Mouse (Mus musculus) T-helper 17 cell (primary cell): ENCODE results near the gene Gipc1.

Experiments
- in situ Hi-C, 2 experiments: fragments of 300-600 bp; cut with MboI, MseI; formaldehyde crosslinking; loops; 1 replicate in 1 of 2; 2 replicates in 1 of 2; pipeline ENCODE4 v1.15.1; 2025; ENCODE audit warnings: high pct_unique_total_duplicates in 2 of 2

Gene Gipc1

DNA sequence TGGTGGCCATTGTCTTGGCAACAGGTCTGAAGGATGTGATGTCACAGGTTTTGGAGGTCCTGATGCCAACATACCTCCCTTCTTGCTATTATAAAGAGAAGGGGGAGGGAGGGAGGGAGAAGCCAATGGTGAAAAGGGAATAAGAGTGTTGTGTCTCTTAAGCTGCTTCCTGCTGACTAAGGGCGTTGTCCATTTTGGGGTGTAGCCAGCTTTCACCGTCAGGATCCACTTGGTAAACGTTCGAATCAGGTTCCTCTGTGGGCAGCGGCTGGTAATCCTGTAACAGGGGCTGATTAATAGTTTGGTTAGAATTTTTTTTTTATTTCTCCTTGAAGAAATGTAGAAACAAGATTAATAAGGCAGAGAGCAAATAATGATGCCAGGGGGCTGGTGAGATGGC, 12.8 kb upstream of the Gipc1 start:
- in situ Hi-C loops: no loop called here

DNA sequence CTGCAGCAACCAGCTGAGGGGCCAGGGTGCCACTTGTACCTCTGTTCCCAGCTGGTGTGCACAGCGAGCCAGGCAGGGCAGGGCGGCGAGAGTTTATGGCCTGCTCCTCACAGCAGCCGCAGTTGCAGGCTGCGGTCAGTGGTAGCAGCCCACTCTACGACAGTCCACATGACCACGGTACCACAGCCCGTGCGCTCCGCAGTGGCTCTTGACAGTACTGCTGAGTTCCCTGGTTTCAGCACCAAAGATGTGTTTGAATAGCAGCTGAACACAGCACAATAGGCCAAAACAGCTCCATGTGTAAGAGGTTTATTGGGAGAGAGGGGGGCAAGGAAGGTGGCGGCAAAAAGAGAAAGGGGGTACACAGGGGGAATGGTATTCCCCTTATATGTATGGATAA, 5.0 kb upstream of the Gipc1 start:
- in situ Hi-C loops: no loop called here

DNA sequence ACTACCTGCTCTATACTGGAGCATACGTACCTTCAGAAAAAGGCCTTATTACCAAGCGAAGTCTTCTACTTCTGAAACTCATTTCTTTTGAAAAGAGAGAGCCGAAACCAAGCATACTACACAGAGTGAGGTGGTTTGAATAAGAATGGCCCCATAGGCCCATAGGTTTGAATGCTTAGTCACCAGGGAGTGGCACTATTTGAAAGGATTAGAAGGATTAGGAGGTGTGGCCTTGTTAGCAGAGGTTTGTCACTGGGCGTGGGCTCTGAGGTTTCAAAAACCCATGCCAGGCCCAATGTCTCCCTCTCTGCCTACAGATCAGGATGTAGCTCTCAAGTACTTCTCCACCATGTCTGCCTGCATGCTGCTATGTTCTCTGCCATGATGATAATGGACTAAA, 4.4 kb upstream of the Gipc1 start:
- in situ Hi-C loops: no loop called here

DNA sequence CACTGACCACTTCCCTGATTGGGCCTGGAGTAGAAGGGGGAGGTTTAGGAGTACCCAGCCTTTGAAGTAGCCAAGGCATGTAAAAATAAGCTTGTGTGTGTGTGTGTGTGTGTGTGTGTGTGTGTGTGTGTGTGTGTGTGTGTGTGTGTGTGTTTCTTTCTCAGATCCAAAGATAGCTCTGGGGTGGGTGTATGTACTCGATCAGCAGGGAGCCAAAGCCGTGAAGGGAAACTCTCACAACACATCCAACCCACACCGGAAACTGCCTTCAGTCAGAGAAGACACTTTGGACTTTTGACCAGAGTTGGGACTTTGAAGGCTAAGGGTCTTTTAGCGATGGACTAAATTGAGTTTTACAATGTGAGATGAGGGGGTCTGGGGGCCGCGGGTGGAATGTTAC, 2.8 kb upstream of the Gipc1 start:
- in situ Hi-C loops: loop anchor here in 1 of 2 experiments (5.0 kb wide), 1 partner anchor 42 kb away; the partner anchor contains the start of genes Dnajb1 and Tecr

DNA sequence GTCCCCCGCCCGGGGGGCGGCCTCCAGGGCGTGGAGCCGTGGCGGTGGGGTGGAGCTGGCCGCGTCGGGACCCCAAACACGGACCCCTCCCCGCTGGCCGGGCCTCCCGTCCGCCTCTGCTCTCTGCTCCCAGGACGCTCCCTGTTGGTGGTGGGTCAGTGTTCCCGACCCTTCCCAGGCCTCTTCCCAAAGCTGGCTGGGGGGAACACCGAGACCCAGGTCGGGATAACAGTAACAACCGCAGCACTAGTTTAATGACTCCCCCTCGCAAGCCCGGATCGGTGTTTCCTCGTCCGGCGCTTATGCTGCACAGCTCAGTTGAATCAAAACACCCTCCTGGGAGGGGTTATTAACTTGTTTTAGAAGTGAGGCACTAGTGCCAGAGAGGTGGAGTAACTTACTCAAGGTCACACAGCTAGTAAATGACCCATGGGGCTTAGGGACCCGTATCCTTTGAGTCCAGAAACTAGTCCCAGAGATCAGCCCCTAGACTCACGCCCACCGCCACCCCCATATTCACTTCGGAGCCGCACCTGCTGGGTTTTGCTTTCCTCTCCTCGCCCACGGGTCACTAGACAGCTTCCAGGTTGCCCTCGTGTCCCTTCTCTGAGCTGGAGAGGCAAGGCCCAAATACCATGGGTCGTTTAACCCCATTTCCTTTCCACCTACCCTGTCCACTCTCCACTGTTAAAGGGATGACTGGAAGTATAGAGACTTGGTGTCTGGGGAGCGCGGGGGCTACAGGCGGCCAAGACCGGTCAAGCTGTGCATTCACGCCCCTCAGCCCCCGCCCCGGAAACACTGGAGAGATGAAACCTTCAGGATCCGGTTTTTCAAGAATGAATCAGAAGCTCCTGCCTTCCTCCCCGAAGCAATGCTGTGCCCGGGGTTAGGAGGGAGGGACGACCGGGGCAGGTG, 526 bp downstream of the Gipc1 start:
- in situ Hi-C loops: loop anchor here in 1 of 2 experiments (5.0 kb wide), 1 partner anchor 46 kb away; the partner anchor contains the start of genes Dnajb1 and Tecr

DNA sequence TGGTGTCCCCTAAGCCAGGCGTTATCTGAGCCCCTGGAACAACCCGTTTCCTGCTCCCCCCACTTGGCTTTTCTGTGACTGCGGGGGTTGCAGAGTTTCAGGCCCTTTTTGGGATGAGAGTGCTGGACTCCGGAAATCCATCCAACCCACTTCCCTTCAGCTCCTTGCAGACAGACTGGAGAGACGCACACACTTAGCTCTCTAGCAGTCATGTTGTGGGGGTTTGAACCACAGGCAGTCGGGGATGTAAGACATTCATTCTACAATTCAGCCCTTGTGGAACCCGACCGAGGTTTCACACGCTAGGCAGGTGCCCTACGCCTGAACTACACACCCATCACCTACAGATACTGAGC, 1.2 kb downstream of the Gipc1 start:
- in situ Hi-C loops: loop anchor here in 1 of 2 experiments (5.0 kb wide), 1 partner anchor 46 kb away; the partner anchor contains the start of genes Dnajb1 and Tecr

DNA sequence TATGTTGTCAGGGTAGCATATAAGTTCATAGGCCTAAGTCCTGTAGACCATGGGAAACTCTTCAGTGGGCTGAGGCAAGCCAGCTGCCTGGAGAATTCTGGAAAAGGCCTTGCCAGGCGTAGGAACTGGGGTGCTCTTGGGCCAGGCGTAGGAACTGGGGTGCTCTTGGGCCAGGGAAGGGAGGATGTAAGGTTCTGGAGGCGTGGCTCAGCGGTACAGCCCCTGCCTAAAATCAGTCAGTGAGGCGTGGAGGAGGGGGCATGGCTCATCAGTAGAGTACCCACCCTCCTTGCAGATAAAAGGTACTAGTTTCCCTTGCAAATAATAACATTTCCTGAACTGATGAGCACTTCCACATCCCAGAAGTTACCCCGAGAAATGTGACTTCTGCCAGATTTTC, 2.2 kb downstream of the Gipc1 start:
- in situ Hi-C loops: loop anchor here in 1 of 2 experiments (5.0 kb wide), 1 partner anchor 47 kb away; the partner anchor contains the start of genes Dnajb1 and Tecr

DNA sequence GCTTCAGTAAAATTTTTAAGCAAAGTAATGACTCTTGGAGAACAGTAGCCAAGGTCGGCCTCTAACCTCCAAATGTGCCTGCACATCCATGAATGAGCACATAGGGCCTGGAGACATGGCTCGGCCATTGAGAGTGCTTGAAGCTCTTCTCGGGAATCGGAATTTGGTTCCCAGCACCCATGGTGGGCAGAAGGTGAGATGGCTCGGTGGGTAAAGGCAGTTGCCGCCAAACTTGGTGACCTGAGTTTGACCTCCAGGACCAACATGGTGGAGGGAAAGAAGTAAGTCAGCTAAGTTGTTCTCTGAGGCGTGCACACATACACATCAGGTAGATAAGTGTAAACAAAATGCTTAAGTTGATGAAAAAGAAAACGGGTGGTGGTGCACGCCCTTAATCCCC, 3.6 kb downstream of the Gipc1 start:
- in situ Hi-C loops: no loop called here

DNA sequence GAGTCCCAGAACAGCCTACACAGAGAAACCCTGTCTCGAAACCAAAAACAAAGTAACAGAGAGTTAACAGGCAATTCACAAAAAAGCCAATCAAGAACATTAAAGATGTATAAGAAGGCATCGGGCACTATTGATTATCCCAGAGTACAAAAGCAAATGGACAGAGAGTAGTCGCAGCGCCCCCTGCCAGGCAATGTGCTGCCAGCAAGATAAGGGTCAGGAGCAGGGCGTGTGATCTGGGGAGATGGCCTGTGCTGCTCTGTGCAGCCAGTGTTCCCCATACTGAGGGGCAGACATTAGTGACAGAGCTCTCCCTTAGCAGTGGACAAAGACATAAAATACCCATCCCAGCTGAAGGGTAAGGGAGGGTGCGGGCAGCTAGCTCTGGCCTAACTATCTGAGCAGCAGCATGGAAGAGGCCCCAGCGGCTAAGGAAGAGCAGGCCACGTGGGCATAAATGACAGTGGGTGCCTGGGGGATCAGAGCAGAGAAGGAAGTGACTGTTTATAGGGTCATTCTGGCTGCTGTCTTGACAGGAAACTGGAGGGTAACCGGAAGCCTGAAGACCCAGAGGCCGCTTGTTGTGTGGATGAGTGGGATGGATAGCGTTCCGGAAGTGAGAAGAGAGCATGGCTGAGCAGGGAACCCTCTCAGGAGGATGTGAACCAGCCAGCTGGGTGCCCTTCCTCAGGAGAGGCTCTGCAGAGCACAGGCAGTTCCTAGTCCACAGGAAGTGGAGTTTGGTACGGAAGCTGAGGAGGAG, 4.2 kb downstream of the Gipc1 start:
- in situ Hi-C loops: no loop called here

DNA sequence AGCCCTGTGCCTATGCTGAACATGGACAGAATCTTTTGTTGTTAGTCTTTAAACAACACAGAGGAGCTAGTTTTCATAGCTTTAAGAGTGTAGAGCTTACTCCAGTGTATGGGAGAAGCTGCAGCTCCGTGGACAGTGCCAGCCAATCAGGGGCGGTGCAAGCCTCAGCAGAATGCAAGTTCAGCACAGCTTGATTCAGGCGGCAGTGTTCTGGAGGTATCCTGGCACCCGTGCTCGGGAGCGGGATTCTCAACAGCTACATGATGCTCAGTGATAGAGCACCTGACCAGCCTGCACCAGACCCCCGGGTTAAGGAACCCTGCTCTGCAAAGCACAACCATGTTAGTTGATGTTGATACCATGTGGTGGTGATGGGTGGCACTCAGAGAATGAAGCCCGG, 8.1 kb downstream of the Gipc1 start:
- in situ Hi-C loops: no loop called here

DNA sequence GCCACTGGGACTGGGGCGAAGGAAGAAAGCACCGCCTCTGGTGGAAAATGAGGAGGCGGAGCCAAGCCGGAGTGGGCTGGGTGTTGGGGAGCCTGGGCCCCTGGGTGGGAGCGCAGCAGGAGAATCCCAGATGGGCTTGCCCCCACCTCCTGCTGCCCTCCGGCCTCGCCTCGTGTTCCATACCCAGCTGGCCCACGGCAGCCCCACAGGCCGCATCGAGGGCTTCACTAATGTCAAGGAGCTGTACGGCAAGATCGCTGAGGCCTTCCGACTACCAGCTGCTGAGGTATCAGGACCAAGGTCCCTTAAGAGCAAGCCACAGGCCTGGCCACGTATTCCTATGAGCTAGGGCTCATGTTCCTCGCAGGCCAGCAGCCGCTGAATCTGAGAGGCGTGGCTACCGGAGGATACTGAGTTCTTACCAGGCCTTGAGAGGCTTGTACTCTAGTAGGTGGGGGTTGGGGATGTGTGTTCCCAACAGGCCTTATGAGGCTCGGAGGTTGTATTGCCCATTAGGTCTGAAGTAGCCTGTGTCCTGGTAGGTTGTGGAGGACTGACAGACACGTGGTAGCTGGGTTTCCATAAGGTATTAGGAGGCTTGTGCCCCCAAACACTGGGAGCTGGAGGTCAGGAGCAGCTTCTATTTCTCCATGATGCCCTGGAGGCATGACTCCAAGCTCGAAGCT, 8.7 kb downstream of the Gipc1 start:
- in situ Hi-C loops: no loop called here

DNA sequence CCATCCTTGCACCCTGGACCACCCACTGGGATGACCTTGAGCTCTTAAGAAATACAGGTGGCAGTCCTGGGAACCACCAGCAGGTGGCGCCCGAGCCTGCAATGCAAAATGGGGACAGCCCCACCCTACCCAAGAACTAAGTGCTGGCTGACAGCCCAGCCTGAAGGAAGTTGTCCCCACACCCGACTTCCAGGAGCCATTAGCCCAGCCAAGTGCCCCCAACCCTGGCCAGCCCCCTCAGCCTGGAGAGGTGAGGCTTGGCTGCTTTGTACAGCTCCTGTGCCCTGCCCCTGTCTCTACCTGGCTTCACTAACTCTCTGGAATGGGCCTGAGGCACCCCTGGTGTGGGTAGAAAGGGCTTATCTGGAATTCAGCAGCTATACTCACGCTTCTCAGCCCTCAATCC, 9.9 kb downstream of the Gipc1 start:
- in situ Hi-C loops: no loop called here

DNA sequence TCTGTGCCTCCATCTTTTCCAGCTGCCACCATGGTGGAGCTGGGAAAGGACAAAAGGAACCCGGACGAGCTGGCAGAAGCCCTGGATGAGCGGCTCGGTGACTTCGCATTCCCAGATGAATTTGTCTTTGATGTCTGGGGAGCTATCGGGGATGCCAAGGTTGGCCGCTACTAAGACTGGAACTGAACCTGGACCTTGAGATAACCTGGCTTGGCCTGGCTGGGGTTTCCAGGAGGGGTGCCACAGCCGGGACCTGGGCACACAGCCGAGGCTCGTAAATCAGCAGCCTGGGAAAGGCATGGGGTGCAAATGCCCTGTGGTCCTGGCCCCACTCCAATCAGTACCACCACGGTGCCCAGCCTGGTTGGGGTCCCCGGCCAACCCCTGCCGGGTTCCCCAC, 11.6 kb downstream of the Gipc1 start:
- in situ Hi-C loops: no loop called here

DNA sequence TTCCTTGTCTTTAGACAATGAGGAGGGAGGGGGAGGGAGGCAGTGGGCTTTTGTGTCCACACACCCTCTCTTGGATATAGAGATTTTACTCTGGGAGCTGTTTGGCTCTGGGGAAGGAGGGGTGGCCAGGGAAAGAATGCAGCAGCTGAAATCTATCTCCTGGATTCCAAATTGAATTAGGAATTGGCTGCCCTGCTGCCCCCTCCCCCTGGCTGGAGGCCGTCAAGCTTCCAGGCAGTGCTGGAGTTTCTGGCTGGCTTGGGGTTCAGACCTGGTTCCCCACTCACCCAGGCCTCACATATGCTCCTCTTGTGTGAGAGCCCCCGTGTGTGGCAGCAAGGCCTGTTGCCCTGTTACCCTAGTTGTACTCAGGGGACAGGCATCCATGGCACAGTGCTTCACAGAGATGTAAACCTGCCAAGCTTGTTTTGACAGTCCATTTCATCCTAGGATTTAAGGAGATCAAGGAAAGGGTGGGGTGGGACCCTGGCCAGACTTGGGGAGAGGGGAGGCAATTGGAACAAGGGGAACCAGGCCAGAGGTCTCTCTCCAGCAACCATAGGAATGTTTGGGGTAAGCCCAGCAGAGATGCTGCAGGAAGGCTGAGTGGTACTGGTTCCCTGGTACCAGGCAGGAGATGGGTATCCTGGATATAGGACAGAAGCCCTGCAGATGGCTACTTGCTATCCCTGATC, 12.6 kb downstream of the Gipc1 start:
- in situ Hi-C loops: no loop called here

DNA sequence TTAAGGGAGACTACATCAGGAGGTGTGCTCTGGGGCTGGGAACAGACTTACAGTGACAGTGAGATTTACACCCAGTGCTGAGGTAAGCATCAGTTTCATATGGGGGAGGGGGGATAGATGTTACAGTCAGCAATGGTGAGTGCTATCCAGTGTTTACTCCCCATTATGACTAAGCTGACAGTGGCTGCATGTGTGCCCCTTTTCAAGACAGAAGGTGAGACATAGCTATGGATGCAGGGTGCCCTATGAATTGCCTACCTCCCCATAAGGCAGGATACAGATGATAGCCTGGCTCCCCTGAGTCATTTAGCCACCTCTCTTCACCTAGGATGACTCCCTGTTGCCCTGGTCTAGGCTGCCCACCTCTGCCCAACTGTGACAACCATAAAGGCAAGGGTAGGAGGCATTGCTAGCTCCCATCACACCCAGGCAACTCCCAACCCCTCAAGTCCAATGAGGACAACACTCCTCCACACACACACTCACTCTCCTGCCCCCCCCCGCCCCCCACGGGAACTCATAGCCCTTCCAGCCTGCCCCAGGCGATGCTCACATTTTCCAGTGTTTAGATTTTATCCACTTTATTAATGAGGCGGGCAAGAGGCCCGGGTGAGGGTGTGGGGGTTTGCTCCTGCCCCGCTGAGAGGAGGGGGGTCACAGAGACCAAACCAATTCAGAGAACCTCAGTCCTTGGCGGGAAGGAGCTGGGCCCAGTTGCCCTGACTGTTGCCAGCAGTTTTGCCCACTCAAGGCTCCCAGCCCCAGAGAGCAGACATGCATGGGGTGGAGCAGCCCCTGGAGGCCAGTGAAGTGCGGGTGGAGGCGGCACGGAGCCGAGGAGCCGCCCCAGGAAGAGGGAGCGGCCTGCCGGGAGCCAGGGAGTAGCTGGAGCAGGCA, 13.7 kb downstream of the Gipc1 start, which contains the start of gene Ptger1:
Ptger1 (plus strand) TSS at position 710 of the 897 bp plus-strand sequence.
- in situ Hi-C loops: no loop called here

DNA sequence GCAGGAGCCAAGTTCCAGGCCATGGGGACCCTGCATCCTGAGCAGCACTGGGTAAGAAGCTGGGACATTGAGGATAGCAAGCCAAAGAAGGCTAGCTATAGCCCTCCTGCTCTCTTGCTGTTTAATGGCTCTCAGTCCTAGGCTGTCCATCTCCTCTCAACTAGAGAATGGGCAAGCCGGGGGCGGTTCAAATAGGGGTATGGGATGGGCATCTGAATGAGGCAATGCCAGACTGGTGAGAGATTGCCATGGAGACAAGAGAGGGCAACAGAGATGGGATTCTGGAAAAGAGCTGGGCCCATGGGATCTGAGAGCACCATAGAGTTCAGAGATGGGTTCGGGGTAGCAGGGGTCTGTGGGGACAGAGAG, 14.4 kb downstream of the Gipc1 start:
- in situ Hi-C loops: no loop called here

DNA sequence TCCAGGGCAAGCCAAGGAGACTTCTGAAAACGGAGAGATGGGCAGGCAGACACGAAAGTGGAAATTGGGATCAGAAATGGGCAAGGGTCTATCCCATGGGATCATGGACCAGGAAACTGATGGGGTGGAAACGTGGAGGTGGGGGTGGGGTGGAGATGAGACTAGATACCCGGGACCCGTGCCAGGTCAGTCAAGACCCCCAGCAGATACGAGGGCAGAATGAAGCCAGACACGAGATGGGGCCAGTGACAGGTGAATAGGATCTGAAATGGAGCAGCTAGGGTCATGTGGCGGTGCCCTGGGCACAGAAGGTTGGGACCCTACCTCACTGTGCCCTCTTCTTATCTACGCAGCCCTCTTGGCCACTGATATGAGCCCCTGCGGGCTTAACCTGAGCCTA, 15.0 kb downstream of the Gipc1 start:
- in situ Hi-C loops: no loop called here

DNA sequence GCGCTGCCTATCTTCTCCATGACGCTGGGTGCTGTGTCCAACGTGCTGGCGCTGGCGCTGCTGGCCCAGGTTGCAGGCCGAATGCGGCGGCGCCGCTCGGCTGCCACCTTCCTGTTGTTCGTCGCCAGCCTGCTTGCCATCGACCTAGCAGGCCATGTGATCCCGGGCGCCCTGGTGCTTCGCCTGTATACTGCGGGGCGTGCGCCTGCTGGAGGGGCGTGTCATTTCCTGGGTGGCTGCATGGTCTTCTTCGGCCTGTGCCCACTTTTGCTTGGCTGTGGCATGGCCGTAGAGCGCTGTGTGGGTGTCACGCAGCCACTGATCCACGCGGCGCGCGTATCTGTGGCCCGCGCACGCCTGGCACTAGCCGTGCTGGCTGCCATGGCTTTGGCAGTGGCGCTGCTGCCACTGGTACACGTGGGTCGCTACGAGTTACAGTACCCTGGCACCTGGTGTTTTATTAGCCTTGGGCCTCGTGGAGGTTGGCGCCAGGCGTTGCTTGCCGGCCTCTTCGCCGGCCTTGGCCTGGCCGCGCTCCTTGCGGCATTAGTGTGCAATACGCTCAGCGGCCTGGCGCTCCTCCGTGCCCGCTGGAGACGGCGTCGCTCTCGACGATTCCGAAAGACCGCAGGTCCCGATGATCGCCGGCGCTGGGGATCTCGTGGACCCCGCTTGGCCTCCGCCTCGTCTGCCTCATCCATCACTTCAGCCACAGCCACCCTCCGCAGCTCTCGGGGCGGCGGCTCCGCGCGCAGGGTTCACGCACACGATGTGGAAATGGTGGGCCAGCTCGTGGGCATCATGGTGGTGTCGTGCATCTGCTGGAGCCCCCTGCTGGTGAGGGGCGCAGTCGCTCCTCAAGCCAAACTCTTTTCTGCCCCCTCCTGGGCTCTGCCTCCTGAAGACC, 15.8 kb downstream of the Gipc1 start:
- in situ Hi-C loops: no loop called here

DNA sequence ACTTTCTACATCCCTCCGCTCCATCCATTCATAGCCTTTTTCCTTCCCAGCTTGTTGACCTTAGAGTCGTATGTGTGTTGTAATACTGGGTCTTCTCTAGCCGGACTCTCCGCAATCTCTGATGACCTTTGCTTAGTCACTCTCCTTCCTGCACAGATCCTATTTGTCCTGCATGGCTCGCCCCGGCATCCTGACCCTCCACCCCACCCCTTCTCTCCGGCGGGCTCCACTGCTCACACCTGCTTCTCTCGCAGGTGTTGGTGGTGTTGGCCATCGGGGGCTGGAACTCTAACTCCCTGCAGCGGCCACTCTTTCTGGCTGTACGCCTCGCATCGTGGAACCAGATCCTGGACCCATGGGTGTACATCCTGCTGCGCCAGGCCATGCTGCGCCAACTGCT, 16.5 kb downstream of the Gipc1 start:
- in situ Hi-C loops: no loop called here
